Mouse (Mus musculus): ENCODE results near the gene Coro2a.
"Not testable (repeated sequence)": the region's sequence is repeated elsewhere in the genome, so short reads cannot be mapped to it uniquely, and the experiment has no call there.

Coro2a gene

DNA sequence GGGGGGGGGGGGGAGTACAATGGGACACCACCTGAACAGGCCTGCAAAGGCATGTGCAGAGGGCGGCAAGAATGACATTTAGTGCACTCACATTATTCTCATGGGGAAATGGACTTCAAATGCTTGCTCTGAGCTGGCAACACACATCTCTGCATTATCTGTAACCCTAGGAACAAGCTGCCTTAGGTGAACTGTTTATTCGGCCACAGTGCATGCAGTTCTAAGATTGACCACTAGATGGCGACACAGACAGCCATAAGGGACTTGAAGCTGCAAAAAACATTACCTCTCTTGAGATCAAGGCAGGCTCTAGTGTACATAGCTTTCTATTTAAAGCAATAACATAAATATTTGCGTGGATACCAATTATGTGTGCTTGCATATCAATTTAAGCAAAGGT, 9.2 kb upstream of the Coro2a start:
- peak; percentile 95 for DNase-seq

DNA sequence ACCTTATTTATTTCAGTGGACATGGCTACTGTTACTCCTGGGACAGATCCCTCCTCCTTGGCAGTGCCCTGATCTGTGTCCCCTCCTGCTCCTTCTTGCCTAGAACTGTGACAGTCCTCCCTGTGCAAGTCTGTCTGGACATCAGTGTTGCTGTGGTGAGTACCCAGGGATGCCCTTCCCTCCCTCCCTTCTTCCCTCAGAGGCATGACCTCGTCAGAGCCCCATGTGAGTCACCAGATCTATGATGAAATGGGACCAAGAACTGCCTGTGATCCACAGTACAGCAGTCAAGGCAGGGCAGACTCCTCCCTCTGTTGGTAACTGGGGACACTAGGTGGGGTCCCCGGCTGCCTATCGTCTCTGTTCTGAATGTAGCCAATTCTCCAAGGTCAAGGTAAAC, 5.6 kb upstream of the Coro2a start:
- no peak for DNase-seq

DNA sequence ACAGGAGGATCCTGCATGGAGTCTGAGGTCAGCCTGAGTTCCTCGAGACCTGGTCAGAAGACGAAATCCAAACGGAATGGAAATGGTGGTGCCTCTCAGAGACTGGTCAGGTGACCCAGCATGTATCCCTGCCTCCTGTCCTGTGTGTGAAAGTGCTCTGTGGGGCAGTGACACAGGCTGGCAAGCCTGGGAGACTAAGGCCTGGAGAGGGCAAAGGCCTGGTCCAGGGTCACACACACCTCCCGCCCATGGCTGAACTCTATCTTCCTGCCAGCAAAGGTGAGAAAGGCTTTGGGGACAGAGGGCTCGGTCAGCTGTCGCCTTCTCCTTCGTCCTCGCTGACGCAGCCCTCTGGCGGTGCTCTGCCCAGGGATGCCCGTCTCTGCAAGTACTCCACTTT, 3.4 kb upstream of the Coro2a start:
- no peak for DNase-seq

DNA sequence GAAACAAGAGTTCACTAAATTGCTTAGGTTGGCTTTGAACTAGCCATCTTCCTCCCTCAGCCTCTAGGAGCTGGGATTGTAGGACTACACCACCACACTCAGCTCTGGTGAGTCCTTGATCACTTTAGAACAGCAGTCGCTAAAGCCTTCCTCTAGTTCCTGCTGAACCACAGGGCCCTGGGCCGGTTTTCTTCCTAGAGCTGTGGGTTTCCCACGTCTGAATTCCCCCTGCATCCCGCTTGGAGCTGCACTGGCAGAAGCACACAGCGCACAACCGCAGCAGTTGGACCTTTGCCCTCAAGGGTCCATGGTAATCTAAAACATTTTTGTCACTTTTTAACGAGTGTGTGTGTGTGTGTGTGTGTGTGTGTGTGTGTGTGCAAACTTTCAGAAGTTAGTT, 702 bp upstream of the Coro2a start:
- DNase-seq = no peak

- DNase-seq = peak; percentile 30
These were observed 651 bp downstream of the Coro2a start for GRCm38 (mm10) chr4:46601258-46601843.

DNA sequence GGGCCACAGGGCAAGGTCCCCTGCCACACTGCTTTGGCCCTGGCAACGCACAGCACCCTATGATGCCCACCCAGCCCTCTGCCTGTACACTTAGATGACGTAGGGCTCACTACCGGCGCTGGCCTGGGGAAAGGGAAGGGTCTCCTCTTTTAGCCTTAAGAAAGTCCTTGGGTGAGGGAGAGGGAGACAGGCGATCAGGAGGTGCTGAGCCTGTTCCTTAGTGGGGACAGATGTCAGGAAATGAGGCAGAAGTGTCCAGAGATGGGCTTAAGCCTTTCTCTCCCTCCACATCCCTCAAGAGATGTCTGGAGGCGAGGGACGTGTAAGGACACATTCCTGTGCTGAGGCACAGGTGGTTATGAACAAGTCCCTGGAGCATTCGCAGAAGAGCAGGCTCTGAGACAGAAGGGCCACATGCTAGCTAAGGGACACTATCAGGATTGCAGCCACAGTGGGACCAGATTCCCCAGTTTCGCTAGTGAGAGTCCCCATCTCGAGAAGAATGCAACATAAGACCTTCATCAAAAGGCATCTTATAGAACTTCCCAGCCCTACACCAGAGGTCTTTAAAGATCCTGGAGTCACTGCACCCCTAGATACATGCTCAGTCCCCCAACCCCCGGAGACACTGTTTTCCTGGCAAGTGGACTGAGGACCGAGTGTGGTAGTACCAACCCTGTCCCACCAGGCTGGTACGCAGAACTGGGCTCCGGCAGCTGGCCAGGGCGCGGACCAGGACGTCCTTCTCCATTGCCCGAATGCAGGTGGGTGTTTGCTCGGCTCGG, 1.3 kb downstream of the Coro2a start:
- no peak for DNase-seq

DNA sequence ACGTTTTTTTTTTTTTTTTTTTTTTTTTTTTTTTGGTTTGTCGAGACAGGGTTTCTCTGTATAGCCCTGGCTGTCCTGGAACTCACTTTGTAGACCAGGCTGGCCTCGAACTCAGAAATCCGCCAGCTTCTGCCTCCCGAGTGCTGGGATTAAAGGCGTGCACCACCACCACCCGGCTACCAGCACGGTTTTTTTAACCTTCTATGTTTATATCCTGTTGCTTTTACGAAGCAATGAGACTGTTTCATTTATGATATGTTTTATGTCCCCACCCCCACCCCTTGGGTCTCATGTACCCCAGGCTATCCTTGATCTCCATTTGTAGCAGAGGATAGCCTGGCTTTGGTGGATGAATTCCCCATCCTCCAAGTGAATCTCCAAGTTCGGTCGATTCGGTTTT, 2.4 kb downstream of the Coro2a start:
- not testable (repeated sequence) for DNase-seq

DNA sequence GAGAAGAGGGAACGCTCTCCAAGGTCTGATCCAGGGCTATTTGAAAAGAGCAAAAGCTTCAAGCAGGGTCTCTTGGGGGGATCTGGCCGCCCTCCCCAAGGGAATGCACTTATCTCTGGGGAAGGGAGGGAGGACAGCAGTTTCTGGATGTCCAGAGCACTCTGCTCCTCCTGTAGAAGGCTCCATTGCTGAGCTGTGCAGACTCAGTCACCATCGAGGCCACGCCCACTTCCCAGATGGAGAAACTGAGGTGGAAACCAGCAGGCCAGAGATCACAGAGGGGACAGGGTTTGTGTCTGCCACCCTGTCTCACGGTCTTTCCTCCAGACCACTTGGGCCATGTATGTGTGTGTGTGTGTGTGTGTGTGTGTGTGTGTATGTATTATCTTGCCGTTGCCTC, 3.0 kb downstream of the Coro2a start:
- no peak for DNase-seq

DNA sequence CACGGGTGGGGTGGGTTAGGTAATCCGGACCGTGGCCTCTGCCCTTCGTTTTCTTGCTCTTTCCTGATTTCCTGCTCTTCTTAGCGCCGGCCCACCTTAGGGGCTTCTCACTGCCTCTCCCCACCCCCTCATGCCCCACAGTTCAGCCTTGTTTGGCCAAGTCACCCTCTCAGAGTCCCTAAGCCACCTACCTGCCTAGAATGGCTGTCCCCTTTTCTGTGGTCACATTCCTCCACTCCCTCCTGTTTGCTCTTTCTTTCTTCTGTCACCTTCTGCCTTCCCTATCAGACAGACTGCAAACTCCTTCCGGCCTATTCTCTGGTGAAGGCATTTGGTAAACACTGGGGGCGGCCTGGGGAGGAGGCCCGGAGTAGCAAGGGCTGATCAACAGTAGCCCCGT, 3.9 kb downstream of the Coro2a start:
- DNase-seq = no peak

DNA sequence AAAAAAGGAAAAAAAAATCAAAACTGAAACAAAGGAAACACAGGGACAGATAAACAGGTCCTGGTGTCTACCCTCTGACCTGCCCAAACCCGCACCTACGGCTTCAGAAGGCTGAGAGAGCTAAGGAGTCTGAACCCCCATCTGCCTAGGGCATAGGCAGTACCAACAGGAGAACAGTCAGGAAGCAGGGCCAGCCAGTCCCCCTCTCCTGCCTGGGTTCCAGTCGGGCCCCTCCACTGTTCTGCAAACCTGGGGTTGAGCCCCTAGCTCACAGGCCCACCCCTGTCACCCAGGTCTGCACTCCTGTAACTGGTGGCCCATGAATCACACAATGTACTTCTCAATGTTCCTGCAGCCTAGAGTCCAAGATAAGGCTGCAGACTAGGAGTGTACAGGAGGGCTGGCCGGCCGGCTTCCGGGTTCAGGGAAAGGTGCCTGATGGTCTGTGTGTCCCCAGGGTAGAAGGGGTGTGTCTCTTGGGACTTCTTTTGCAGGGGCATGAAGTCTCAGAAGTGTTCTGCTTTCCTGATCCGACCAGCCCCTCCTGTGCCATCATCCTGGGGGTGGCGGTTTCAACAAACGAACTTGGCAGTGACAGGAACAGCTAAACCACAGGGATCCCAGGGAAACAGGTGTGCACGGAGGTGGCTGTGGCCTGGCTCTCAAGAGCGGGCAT, 4.6 kb downstream of the Coro2a start:
- no peak for DNase-seq

- no peak for DNase-seq
These were observed 5.6 kb downstream of the Coro2a start for GRCm38 (mm10) chr4:46596398-46596797.

DNA sequence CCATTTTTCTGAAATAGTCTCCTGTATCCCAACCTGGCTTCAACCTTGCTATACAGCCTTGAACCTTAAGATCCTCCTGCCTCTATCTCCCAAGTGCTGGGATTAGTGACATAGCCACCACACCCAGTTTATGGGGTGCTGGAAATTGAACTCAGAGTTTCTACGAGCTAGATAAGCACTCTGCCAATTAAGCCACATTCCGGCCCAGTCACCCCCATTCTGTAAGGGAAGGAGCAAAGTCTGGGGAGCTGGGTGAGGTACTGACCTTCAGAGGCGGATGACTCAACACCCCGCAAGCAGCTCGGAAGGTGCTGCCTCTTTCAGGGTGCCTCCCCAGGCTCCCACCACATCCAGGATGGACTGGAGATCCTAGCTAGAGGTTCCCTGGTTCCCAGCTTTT, 7.9 kb downstream of the Coro2a start:
- no peak for DNase-seq

DNA sequence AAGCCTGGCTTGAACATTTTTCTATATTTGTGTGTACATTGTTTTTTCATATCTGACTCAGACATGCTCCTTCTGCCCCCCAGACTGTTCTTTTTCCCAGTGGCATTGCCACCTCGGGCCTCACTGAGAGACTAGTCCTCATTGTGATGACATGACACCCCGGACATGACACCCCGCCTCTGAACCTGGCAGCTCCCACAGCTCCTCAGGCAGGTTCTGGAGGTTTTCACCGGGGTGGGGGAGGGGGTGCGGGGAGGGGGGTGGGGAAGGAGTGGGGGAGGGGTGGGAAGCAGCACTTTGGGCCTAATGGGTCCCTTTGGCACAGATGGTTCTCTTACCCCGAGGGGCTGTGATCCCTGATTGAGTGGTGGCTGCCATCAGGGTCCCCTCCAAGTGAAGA, 8.5 kb downstream of the Coro2a start:
- no peak for DNase-seq

- DNase-seq = peak; percentile 67
These were observed 10.0 kb downstream of the Coro2a start for GRCm38 (mm10) chr4:46591833-46592520.

DNA sequence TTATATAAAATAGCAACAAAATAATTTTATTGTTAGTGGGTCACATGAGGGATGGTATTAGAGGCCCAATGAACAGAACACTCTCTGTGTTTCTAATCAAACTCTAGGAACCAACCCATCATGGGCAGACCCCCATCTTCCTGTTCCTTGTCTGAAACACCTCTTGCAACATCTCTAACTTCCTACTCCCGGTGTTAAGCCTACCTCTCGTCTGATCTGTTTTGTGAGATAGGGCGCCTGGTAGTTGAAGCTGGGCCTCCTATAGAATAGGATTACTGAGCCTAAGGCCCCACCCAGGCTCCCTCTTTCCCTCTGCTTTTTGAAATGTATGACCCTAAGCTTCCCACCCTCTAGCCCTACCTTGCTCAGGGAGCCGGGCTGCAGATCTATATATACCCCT, 11.2 kb downstream of the Coro2a start:
- DNase-seq = no peak

DNA sequence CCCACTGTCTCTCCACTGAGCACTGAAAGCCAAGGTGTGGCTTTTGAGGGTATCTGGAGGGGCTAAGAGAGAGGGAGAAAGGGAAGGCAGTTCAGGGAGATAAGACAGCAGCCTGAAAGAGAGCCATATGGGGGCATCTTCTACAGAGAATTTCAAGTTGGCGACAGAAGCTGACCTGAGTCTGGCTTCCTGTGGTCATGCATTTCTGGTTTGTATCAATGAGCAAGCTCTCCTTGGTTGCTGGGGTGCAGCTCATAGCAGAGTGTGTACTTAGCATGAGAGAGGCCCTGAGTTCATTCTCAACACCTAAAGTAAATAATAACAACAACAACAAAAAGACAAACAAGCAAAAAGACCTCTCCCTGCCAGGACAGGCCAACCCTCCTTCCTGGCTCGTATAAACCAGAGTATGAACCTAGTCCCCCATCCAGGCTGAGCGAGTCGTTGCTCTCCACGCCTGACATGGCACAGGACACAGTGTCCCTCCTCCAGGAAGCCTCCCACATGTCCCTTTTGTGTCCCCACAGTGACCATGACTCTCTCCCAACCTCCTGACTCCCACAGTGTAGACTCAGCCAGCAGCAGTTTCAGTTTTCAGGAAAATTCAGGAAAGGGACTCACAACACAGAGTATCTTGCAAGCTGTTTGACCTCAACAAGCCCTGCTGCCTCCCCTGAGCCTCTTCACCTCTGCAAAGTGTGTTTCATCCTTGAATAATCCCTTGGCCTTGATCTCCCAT, 11.9 kb downstream of the Coro2a start:
- DNase-seq = no peak

GRCm38 (mm10) chr4:46589151-46589550, 12.9 kb downstream of the Coro2a start:
- no peak for DNase-seq

GRCm38 (mm10) chr4:46586473-46586872, 15.5 kb downstream of the Coro2a start:
- no peak for DNase-seq

GRCm38 (mm10) chr4:46585811-46586190, 16.2 kb downstream of the Coro2a start:
- no peak for DNase-seq

DNA sequence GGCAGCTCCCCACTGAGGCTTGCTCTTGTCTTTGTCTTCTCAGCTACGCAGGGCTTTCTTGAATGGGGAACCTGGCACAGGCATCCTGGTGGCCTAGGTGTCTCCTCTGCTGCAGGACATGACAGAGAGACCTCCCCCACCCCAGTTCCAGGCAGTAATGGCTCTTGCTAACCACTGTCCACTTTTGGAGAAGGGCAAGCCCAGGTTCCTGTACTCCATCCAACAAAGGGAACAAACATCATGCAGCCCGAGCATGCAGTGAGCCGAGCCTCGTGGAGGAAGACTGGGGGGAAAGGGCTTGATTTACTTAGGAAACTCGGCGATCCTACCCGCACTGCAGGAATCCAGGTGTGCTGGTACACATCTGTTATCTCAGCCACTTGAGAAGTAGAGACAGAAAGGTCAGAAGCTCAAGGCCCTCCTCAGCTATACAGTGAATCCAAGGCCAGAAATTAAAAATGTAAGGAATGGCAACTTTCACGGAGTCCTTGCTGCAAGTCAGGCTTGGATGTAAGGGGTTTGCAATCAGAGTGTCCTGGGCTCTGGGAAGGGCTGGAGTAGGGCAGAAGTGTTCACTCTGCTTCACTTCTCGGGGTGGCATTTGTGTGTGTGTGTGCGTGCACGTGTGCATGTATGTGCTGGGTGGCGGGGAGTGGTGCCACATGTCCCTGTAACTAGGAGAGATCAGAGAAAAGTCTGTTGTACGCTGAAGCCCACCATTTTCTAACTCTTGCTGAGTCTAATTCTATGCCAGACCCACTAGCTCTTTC, 16.8 kb downstream of the Coro2a start:
- DNase-seq = no peak

DNA sequence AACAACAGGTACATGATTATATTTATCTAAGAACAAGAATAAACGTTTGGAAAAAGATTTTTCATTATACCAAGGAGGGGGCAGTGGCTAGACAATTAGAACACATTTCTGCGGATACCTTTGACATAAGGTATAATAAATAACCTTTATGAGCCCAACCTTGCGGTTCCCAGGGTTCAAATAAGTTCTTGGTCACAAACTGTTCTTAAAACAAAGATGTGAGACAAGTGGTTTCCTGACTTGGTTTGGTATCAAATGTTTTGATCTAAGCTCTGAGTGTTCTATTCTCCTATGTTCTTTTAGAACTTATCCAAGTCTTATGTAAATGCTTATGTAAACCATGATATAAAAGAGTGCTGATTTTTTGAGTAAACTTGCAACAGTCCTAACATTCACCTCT, 17.5 kb downstream of the Coro2a start:
- not testable (repeated sequence) for DNase-seq

- DNase-seq = not testable (repeated sequence)
These were observed 17.9 kb downstream of the Coro2a start for GRCm38 (mm10) chr4:46584084-46584483.

All from lung, postnatal 36 days (tissue).